Mouse (Mus musculus): ENCODE data around the gene Trim14. TPM values are rescaled to one million over a fixed set of nuclear protein-coding genes. Genes with fewer than 3 reads are reported as not detected.
A peak's percentile ranks its signal among the peaks of the same experiment; 100 is the strongest.

Gene Trim14
- polyA plus RNA-seq, 1 experiment = 0.38 TPM

- H3K36me3 ChIP-seq (ENCODE audit: control insufficient read depth) = peaks cover 68% of the 10 kb centered on the region
- TF ChIP-seq GATA1 (IDR thresholded peaks at IDR 0.05; ENCODE audit: low read length) = no peak
- no peak for TF ChIP-seq TAL1 (IDR thresholded peaks at IDR 0.05; ENCODE audit: low read length)
- H3K4me1 ChIP-seq (ENCODE audit: control insufficient read depth) = peaks cover 83% of the 10 kb centered on the region
- H3K27me3 ChIP-seq (ENCODE audit: control insufficient read depth) = no peaks in the 10 kb centered on the region
- no peaks in the 10 kb centered on the region for H3K9me3 ChIP-seq (ENCODE audit: control insufficient read depth, low read length)
- H3K4me3 ChIP-seq (replicated peaks) = peak overlapping the region; percentile 96
Measured at GRCm38 (mm10) chr4:46452481-46452850, 83.5 kb downstream of the Trim14 start.

DNA sequence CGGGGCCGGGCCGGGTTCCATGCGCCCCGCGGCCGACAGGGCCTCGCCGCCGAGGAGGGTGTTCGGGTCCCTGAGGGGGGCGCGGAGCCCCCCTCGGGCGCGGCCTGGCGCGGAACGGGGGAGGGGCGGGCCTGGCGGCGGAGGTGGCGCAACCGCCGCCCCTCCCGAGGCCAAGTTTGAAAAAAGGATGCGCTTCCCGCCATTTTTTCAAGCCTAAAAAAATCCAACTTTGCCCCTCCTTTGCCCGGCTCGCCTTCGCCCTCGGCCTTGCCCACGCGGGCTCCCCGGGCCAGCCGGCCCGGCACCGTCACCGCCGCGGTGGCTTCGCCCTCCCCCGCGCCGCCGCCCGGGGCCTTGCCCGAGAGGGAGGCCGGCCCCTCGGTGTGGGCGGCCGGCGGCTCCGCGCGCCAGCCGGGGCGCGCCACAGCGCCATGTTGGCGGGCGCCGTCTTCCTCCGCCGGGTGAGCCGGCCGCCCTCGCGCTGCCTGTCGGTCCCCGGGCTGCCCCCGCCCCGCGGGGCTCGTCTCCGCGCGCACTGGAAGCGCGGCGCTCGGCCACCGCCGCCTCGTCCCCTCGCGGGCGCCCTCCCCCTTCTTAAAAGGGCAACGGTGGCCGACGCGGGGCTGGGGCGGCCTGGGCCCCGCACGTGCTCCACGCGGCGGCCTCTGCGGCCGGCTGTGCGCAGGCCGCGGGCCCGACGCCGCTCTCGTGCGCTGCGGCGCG, 84.0 kb downstream of the Trim14 start:
- no peak for TF ChIP-seq GATA1 (IDR thresholded peaks at IDR 0.05; ENCODE audit: low read length)
- no peak for TF ChIP-seq TAL1 (IDR thresholded peaks at IDR 0.05; ENCODE audit: low read length)
- peak overlapping the region; percentile 96 for H3K4me3 ChIP-seq (replicated peaks)
- peaks cover 83% of the 10 kb centered on the region for H3K4me1 ChIP-seq (ENCODE audit: control insufficient read depth)
- no peaks in the 10 kb centered on the region for H3K9me3 ChIP-seq (ENCODE audit: control insufficient read depth, low read length)
- no peaks in the 10 kb centered on the region for H3K27me3 ChIP-seq (ENCODE audit: control insufficient read depth)
- peaks cover 65% of the 10 kb centered on the region for H3K36me3 ChIP-seq (ENCODE audit: control insufficient read depth)

- H3K27me3 ChIP-seq (ENCODE audit: control insufficient read depth) = no peaks in the 10 kb centered on the region
- H3K9me3 ChIP-seq (ENCODE audit: control insufficient read depth, low read length) = no peaks in the 10 kb centered on the region
- TF ChIP-seq TAL1 (IDR thresholded peaks at IDR 0.05; ENCODE audit: low read length) (no peak), GATA1 (IDR thresholded peaks at IDR 0.05; ENCODE audit: low read length) (no peak)
- H3K4me1 ChIP-seq (ENCODE audit: control insufficient read depth) = peaks cover 82% of the 10 kb centered on the region
- H3K4me3 ChIP-seq (replicated peaks) = peak overlapping the region; percentile 96
- peaks cover 59% of the 10 kb centered on the region for H3K36me3 ChIP-seq (ENCODE audit: control insufficient read depth)
Measured at GRCm38 (mm10) chr4:46451240-46451757, 84.6 kb downstream of the Trim14 start.

DNA sequence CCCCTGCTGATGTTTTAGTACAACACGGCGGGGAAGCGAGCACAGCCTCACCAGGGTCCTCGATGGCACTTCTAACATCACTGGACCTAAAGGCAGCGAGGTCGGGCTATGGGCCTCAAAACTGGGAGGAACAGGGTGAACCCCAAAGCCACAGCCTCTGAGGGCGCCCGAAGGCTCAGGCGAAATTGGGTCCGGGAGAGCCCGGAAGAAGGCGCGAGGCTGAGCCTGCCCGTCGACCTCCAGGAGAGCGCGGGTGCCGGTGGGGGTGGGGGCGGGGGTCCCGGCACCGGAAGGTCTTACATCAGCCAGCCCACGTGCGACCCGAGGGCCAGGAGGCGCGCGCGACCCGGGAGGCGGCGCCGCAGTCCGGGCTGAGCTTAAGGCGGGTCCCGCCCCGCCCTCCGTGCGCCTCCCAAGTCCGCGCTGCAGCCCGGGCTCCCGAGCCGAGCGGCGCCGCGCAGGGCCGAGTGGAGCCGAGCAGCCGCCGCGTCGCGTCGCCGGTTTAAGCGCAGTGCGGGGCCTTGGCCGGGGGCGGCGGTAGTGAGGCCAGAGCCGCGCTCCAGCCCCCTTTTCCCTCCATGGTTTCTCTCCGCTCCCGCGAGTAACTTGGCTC, 85.3 kb downstream of the Trim14 start, which contains the start of gene Anp32b:
Gene Anp32b (plus strand): TSS at position 384 of the 613 bp plus-strand sequence.
- Histone ChIP-seq H3K9me3 (ENCODE audit: control insufficient read depth, low read length) (no peaks in the 10 kb centered on the region), H3K4me3 (replicated peaks) (peak within 1 kb of the TSS; percentile 96), H3K27me3 (ENCODE audit: control insufficient read depth) (no peaks in the 10 kb centered on the region), H3K4me1 (ENCODE audit: control insufficient read depth) (peaks cover 82% of the 10 kb centered on the region), H3K36me3 (ENCODE audit: control insufficient read depth) (peaks cover 53% of the 10 kb centered on the region)
- TF ChIP-seq TAL1 (IDR thresholded peaks at IDR 0.05; ENCODE audit: low read length) (no peak), GATA1 (IDR thresholded peaks at IDR 0.05; ENCODE audit: low read length) (no peak)

GRCm38 (mm10) chr4:46450020-46450518, 85.9 kb downstream of the Trim14 start:
- Histone ChIP-seq H3K4me1 (ENCODE audit: control insufficient read depth) (peaks cover 82% of the 10 kb centered on the region), H3K36me3 (ENCODE audit: control insufficient read depth) (peaks cover 53% of the 10 kb centered on the region), H3K9me3 (ENCODE audit: control insufficient read depth, low read length) (no peaks in the 10 kb centered on the region), H3K27me3 (ENCODE audit: control insufficient read depth) (no peaks in the 10 kb centered on the region), H3K4me3 (replicated peaks) (peak overlapping the region; percentile 96)
- TF ChIP-seq TAL1 (IDR thresholded peaks at IDR 0.05; ENCODE audit: low read length) (no peak), GATA1 (IDR thresholded peaks at IDR 0.05; ENCODE audit: low read length) (no peak)

- TF ChIP-seq GATA1 (IDR thresholded peaks at IDR 0.05; ENCODE audit: low read length) (no peak), TAL1 (IDR thresholded peaks at IDR 0.05; ENCODE audit: low read length) (no peak)
- no peaks in the 10 kb centered on the region for H3K9me3 ChIP-seq (ENCODE audit: control insufficient read depth, low read length)
- H3K27me3 ChIP-seq (ENCODE audit: control insufficient read depth) = no peaks in the 10 kb centered on the region
- peak overlapping the region; percentile 96 for H3K4me3 ChIP-seq (replicated peaks)
- H3K36me3 ChIP-seq (ENCODE audit: control insufficient read depth) = peaks cover 41% of the 10 kb centered on the region
- H3K4me1 ChIP-seq (ENCODE audit: control insufficient read depth) = peaks cover 73% of the 10 kb centered on the region
Measured at GRCm38 (mm10) chr4:46448886-46449285, 87.1 kb downstream of the Trim14 start.

GRCm38 (mm10) chr4:46447461-46447860, 88.5 kb downstream of the Trim14 start:
- H3K27me3 ChIP-seq (ENCODE audit: control insufficient read depth) = no peaks in the 10 kb centered on the region
- TF ChIP-seq TAL1 (IDR thresholded peaks at IDR 0.05; ENCODE audit: low read length) (no peak), GATA1 (IDR thresholded peaks at IDR 0.05; ENCODE audit: low read length) (no peak)

DNA sequence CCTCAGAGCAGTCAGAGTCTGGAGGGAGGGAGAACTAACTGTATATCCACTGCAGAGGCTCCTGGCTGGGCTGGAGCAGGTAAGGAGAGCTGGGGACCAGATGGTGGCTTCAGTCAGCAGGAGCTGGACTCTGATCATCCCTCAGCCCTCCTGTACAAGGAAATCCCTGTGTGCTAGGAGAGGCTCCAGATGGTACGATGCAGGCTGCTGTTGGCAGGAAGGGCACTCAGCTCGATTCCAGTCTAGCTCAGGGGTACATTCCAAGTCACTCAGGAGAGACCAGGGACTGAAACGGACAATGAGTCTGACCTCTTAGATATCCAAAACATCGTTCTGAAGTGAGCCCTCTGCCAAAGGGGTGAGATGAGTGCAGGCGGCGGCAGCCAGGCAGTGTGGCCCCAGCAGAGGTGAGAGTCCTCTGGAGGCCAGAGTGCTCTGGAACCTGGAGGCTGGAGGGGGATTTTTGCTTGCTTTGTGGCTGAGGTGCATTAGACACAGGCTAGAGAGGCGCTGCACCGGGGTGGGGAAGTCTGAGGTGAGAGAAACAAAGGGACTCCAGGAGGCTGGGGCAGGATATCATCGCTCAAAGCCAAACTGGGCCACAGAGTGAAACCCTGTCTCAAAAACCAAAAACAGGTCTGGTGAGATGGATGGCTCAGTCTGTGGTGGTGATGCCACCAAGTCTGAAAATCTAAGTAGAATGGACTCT, 90.5 kb downstream of the Trim14 start:
- Histone ChIP-seq H3K27me3 (ENCODE audit: control insufficient read depth) (no peaks in the 10 kb centered on the region), H3K36me3 (ENCODE audit: control insufficient read depth) (peaks cover 19% of the 10 kb centered on the region), H3K4me1 (ENCODE audit: control insufficient read depth) (peaks cover 75% of the 10 kb centered on the region), H3K4me3 (replicated peaks) (no peak overlapping the region), H3K9me3 (ENCODE audit: control insufficient read depth, low read length) (no peaks in the 10 kb centered on the region)
- TF ChIP-seq GATA1 (IDR thresholded peaks at IDR 0.05; ENCODE audit: low read length) (no peak), TAL1 (IDR thresholded peaks at IDR 0.05; ENCODE audit: low read length) (no peak)

More at GRCm38 (mm10) chr4:46447461-46447860, 88.5 kb downstream of the Trim14 start:
- peaks cover 27% of the 10 kb centered on the region for H3K36me3 ChIP-seq (ENCODE audit: control insufficient read depth)
- H3K9me3 ChIP-seq (ENCODE audit: control insufficient read depth, low read length) = no peaks in the 10 kb centered on the region
- H3K4me3 ChIP-seq (replicated peaks) = no peak overlapping the region
- H3K4me1 ChIP-seq (ENCODE audit: control insufficient read depth) = peaks cover 70% of the 10 kb centered on the region

Other genes starting within 250 kb of the Trim14 start
- gene Foxe1, start 192.5 kb downstream of the Trim14 start, polyA plus RNA-seq (2012) = not detected in 2 replicates
- gene Trmo, start 146.7 kb downstream of the Trim14 start, polyA plus RNA-seq (2012) = 1.7 and 2.3 TPM in 2 replicates
- gene Hemgn, start 122.6 kb downstream of the Trim14 start, polyA plus RNA-seq (2012) = 36.9 and 40.4 TPM in 2 replicates
- gene Anp32b, start 85.2 kb downstream of the Trim14 start, polyA plus RNA-seq (2012) = 431 and 451 TPM in 2 replicates
- 7.2 and 7.6 TPM in 2 replicates for gene Nans, start 46.9 kb downstream of the Trim14 start, polyA plus RNA-seq (2012)
- 0.12 and 0.21 TPM in 2 replicates for gene Coro2a, start 66.1 kb upstream of the Trim14 start, polyA plus RNA-seq (2012)
- 0.03 TPM in 1 of 2 replicates, not detected in the other for gene Tbc1d2, start 114.1 kb upstream of the Trim14 start, polyA plus RNA-seq (2012)